Mouse (Mus musculus): Measurements from ENCODE around the gene Ogdh.
"Not testable (repeated sequence)": the region's sequence is repeated elsewhere in the genome, so short reads cannot be mapped to it uniquely, and the experiment has no call there.

Ogdh gene

GRCm38 (mm10) chr11:6291401-6292115 lies at the start of gene Ogdh:
Ogdh (plus strand) TSS chr11:6291633.
- peak; percentile 99 for DNase-seq (ENCODE audit: low spot score)

GRCm38 (mm10) chr11:6244707-6245106 lies 46.7 kb upstream of the Ogdh start:
- no peak for DNase-seq (ENCODE audit: low spot score)

GRCm38 (mm10) chr11:6252248-6252647 lies 39.2 kb upstream of the Ogdh start:
- no peak for DNase-seq (ENCODE audit: low spot score)

- no peak for DNase-seq (ENCODE audit: low spot score)
Observed at GRCm38 (mm10) chr11:6252824-6253223, 38.6 kb upstream of the Ogdh start.

GRCm38 (mm10) chr11:6254602-6255001 lies 36.8 kb upstream of the Ogdh start:
- DNase-seq (ENCODE audit: low spot score) = not testable (repeated sequence)

GRCm38 (mm10) chr11:6256490-6257072 lies 34.9 kb upstream of the Ogdh start:
- no peak for DNase-seq (ENCODE audit: low spot score)

- DNase-seq (ENCODE audit: low spot score) = no peak
Observed at GRCm38 (mm10) chr11:6259413-6259812, 32.0 kb upstream of the Ogdh start.

- peak; percentile 59 for DNase-seq (ENCODE audit: low spot score)
Observed at GRCm38 (mm10) chr11:6261434-6262082, 29.9 kb upstream of the Ogdh start.

- no peak for DNase-seq (ENCODE audit: low spot score)
Observed at GRCm38 (mm10) chr11:6266621-6267020, 24.8 kb upstream of the Ogdh start.

GRCm38 (mm10) chr11:6267320-6268254 lies 23.8 kb upstream of the Ogdh start, which contains the start of gene Ddx56:
Ddx56 (minus strand) TSS chr11:6267772.
- DNase-seq (ENCODE audit: low spot score) = peak; percentile 95

- DNase-seq (ENCODE audit: low spot score) = no peak
Observed at GRCm38 (mm10) chr11:6273607-6274006, 17.8 kb upstream of the Ogdh start.

- DNase-seq (ENCODE audit: low spot score) = peak; percentile 98
Observed at GRCm38 (mm10) chr11:6274387-6275093, 16.9 kb upstream of the Ogdh start, which contains the start of gene Tmed4. Tmed4 (minus strand) TSS chr11:6274870.

- DNase-seq (ENCODE audit: low spot score) = no peak
Observed at GRCm38 (mm10) chr11:6275094-6275484, 16.3 kb upstream of the Ogdh start.

GRCm38 (mm10) chr11:6276466-6276865 lies 15.0 kb upstream of the Ogdh start:
- DNase-seq (ENCODE audit: low spot score) = no peak

GRCm38 (mm10) chr11:6282940-6283339 lies 8.5 kb upstream of the Ogdh start:
- peak; percentile 34 for DNase-seq (ENCODE audit: low spot score)

GRCm38 (mm10) chr11:6290138-6290537 lies 1.3 kb upstream of the Ogdh start:
- no peak for DNase-seq (ENCODE audit: low spot score)

- DNase-seq (ENCODE audit: low spot score) = no peak
Observed at GRCm38 (mm10) chr11:6290883-6291282, 550 bp upstream of the Ogdh start.

- DNase-seq (ENCODE audit: low spot score) = peak; percentile 66
Observed at GRCm38 (mm10) chr11:6292116-6292987, 919 bp downstream of the Ogdh start.

GRCm38 (mm10) chr11:6292988-6293349 lies 1.5 kb downstream of the Ogdh start:
- DNase-seq (ENCODE audit: low spot score) = no peak

GRCm38 (mm10) chr11:6293601-6294000 lies 2.2 kb downstream of the Ogdh start:
- no peak for DNase-seq (ENCODE audit: low spot score)

Measured in lung, postnatal 25 days (tissue).